Mouse (Mus musculus) urinary bladder, postnatal 10 days (tissue): ENCODE results near the gene Cdk1.

Experiments
- DNase-seq: peaks from one replicate; pipeline ENCODE4 v3.0.0; 2022; ENCODE audit warnings: low spot score

Cdk1 gene

DNA sequence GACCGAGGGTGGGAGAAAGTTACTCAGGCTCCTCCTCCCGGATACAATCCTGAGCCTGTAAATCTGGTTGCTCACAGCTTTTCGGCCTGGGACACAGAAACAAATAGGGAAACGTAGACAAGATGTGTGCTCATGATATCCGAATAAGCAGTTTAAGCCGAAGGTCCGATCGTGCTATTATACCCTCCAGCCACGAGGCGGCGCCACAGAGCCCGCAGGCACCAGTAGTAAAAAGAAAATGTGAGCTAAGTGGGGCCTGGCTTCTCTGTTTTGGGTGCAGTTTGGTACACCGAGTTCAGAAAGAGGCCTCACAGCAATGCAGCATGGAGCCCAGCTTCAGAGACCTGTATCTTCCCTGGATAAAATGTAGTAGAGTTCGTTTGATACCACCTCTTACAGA is 46.5 kb downstream of the Cdk1 start:
- no peak for DNase-seq

GRCm38 (mm10) chr10:69305600-69305999 is 47.1 kb downstream of the Cdk1 start:
- DNase-seq = no peak

DNA sequence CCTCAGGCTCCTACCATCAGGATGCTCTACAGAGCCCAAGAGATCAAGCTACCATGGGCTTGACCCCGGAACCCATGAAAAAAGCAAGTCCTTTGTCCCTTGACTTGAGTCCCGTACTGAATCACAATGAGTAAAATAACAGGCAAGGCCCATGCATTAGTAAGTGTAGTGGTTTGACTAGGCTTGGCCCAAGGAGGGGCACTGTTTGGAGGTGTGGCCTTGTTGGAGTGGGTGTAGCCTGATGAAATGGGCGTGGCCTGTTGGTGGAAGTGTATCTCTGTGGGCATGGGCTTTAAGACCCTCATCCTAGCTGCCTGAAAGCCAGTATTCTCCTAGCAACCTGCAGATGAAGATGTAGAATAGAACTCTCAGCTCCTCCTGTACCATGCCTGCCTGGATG is 47.9 kb downstream of the Cdk1 start:
- DNase-seq = no peak

DNA sequence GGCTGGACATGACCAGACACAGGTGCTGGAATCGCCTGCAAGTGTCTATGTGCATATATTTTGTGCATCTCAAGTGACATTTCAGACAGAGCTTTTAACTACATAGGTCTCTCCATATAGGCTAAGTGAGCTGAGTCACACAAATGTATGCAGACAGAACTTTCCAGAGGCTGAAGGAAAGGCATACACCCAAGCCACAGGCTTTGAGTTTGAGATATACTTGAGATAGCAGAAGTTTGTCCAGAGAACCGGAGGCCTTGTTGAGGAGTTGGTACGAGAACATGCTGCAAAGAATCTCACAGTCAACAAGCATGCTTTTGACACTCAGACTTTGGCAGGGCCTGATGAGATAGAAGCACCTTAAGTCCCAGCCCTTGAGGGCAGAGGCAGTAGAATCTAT is 50.1 kb downstream of the Cdk1 start:
- no peak for DNase-seq

GRCm38 (mm10) chr10:69299985-69300384 is 52.8 kb downstream of the Cdk1 start:
- no peak for DNase-seq

GRCm38 (mm10) chr10:69295919-69296318 is 56.8 kb downstream of the Cdk1 start:
- DNase-seq = no peak

- DNase-seq = no peak
These were observed 62.0 kb downstream of the Cdk1 start for GRCm38 (mm10) chr10:69290736-69291135.

DNA sequence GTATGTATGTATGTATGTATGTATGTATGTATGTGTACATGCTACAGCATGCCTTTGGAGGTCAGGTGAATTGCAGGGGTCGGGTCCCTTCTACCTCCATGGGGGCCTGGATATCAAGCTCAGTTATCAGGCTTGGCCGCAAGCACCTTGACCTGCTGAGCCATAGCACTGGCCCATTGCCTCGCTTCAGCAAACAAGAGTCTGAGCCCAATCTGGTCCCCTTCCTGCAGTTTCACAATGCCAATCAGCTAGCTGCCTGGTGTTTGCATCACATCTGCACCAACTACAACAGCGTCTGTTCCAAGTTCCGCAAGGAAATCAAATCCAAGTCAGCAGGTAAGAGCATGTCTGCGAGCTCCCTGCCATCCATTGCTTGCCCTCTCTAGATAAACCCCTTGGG is 64.0 kb downstream of the Cdk1 start:
- no peak for DNase-seq

DNA sequence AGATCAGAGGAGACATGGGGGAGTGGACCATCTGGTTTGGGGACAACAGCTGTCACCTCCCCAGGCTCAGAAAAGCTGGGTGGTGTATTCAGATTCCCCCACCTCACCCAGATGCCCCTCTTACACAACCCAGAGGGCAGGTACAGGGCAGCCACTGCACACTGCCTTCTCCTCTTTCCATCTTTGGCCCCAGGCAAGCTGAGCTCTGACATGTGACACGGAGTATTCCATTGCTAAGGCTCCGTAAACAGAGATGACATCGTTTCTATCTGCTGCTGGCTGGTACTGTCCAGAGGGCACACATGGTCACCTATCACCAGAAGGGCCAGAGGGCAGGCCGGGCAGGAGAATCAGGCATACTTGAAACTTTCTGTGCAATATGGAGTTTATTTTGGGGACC is 64.7 kb downstream of the Cdk1 start:
- DNase-seq = no peak

GRCm38 (mm10) chr10:69286939-69287338 is 65.8 kb downstream of the Cdk1 start:
- DNase-seq = no peak
